29 mouse cellular contexts compared by ENCODE assay signal in genomic region chr11:120527690-120528354, GRCm38 (mm10). TPM values are rescaled to one million over a fixed set of nuclear protein-coding genes. Genes with fewer than 3 reads are reported as not detected.
"Had no signal": no experiment of that assay in that cellular context is flagged by ENCODE, and none has a peak within 500 bp of the region (broad histone marks: within the 10 kb centered on the region; RNA-seq: fewer than 3 reads in every experiment).

No protein-coding gene starts in this region.

- H3K36me3 ChIP-seq: limb, embryonic 10.5 days; limb, embryonic 13.5 days; midbrain, embryonic 10.5 days; midbrain, embryonic 13.5 days; neural tube, embryonic 13.5 days; stomach, embryonic 15.5 days had no signal

- DNase-seq: kidney, adult 2 months; kidney, postnatal 25 days; layer of hippocampus, adult 9-11 months; lung, adult 2 months; lung, postnatal 14 days; lung, postnatal 4 days; retina, postnatal 1 day; right cerebral cortex, postnatal 25 days; spleen, adult 18-20 months; thymus, postnatal 36 days had no signal

- H3K9ac ChIP-seq: limb, embryonic 13.5 days; liver, embryonic 14.5 days; midbrain, embryonic 13.5 days; neural tube, embryonic 13.5 days; stomach, embryonic 15.5 days had no signal

- H3K27ac ChIP-seq: kidney, postnatal 0 days; layer of hippocampus, adult 2 months; limb, embryonic 10.5 days; limb, embryonic 13.5 days; liver, embryonic 14.5 days; midbrain, embryonic 10.5 days; midbrain, embryonic 13.5 days; neural tube, embryonic 13.5 days; stomach, embryonic 15.5 days had no signal

- ATAC-seq: midbrain, embryonic 13.5 days; midbrain, embryonic 16.5 days had no signal

- H3K4me3 ChIP-seq: layer of hippocampus, adult 2 months; limb, embryonic 10.5 days; limb, embryonic 13.5 days; megakaryocyte, embryonic 14.5 days; midbrain, embryonic 10.5 days; midbrain, embryonic 13.5 days; myocyte; neural tube, embryonic 13.5 days; stomach, embryonic 15.5 days had no signal

- H3K9me3 ChIP-seq: limb, embryonic 10.5 days; limb, embryonic 13.5 days; midbrain, embryonic 10.5 days; midbrain, embryonic 13.5 days; neural tube, embryonic 13.5 days; stomach, embryonic 15.5 days had no signal

- H3K4me2 ChIP-seq: limb, embryonic 13.5 days; midbrain, embryonic 13.5 days; neural tube, embryonic 13.5 days; stomach, embryonic 15.5 days had no signal

RNA-seq across cellular contexts. Expression of gene Gcgr, which starts 2.7 kb away (rescaled TPM):
- total RNA-seq: layer of hippocampus, adult 2 months; left cerebral cortex, postnatal 25 days; monocyte, adult 5-6 weeks had no signal

RNA-seq across cellular contexts. Expression of gene Ppp1r27, which starts 23.1 kb away (rescaled TPM):
- total RNA-seq: layer of hippocampus, adult 2 months; layer of hippocampus, postnatal 25 days; left cerebral cortex, adult 18-20 months; left cerebral cortex, postnatal 25 days; monocyte, adult 5-6 weeks; neutrophil, adult 5-6 weeks had no signal
- polyA plus RNA-seq: large intestine, adult 2 months; liver, embryonic 14.5 days; midbrain, embryonic 10.5 days; midbrain, embryonic 13.5 days; midbrain, embryonic 16.5 days; neural tube, embryonic 13.5 days; stomach, embryonic 15.5 days; urinary bladder, adult 2 months had no signal
